Mouse (Mus musculus) lung, postnatal 0 days (tissue): ENCODE measurements around the gene Sumo3.

Source experiments
- CTCF ChIP-seq: IDR thresholded peaks from 2 replicates; pipeline ENCODE4 v1.5.1; 2016; ENCODE audit warnings: antibody characterized with exemption, mild to moderate bottlenecking
- EP300 ChIP-seq: IDR thresholded peaks from 2 replicates; pipeline ENCODE4 v1.6.1; 2016; ENCODE audit warnings: antibody characterized with exemption, mild to moderate bottlenecking, control low read depth

DNA sequence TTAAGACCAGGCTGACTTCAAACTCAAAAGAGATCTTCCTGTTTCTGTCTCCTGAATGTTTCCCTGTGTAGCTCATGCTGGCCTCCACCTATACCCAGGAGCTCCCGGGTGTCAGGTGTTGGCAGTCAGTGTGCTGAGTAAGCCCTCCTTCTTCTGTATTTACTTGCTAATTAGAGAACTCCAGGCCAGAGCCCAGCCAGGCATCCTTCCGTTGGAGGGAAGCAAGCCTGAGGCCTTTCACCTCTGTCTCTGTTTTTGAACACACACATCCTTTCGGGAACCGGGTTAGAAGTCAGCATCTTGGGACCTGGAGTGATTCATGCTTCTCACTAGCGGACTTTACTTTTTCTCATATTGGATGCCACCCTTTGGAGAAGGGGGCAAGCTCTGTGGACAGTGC lies 1.5 kb downstream of the Sumo3 start:
- TF ChIP-seq EP300 (no peak), CTCF (no peak)
